Mouse (Mus musculus) kidney, adult 2 months (tissue): ENCODE data around the gene Primpol. TPM values are rescaled to one million over a fixed set of nuclear protein-coding genes. Genes with fewer than 3 reads are reported as not detected.
A peak's percentile ranks its signal among the peaks of the same experiment; 100 is the strongest.

Source experiments
- DNase-seq: peaks from one replicate; pipeline ENCODE4 v3.0.0; 2021
- H3K27ac ChIP-seq: fragments of 200-500 bp; 2 replicates; pipeline ENCODE4 v1.5.1; 2012; ENCODE audit warnings: low read depth, low read length, control low read depth, inconsistent platforms; ENCODE audit not compliant: insufficient read depth
- H3K27me3 ChIP-seq: fragments of 200-500 bp; replicated peaks from 2 replicates; pipeline ENCODE4 v1.6.1; 2012; ENCODE audit warnings: mild to moderate bottlenecking, moderate library complexity, low read length, inconsistent platforms; ENCODE audit not compliant: control insufficient read depth, insufficient read depth
- H3K36me3 ChIP-seq: fragments of 200-500 bp; 2 replicates; pipeline ENCODE4 v1.6.1; 2012; ENCODE audit warnings: mild to moderate bottlenecking, moderate library complexity, low read length, inconsistent platforms; ENCODE audit not compliant: control insufficient read depth, insufficient read depth
- H3K4me1 ChIP-seq: fragments of 200-500 bp; 2 replicates; pipeline ENCODE4 v1.6.1; 2011; ENCODE audit warnings: low read length; ENCODE audit not compliant: control insufficient read depth, insufficient read depth
- H3K4me3 ChIP-seq: fragments of 200-500 bp; 2 replicates; pipeline ENCODE4 v1.5.1; 2011; ENCODE audit warnings: mild to moderate bottlenecking, low read depth, low read length, control low read depth; ENCODE audit not compliant: insufficient read depth
- CTCF ChIP-seq: fragments of 200-500 bp; conservative IDR thresholded peaks from 2 replicates; pipeline ENCODE4 v1.5.1; 2011; ENCODE audit warnings: low read depth, mild to moderate bottlenecking, control low read depth, low read length, moderate library complexity, mixed read lengths; ENCODE audit not compliant: insufficient read depth, insufficient read length
- POLR2A ChIP-seq: fragments of 200-500 bp; IDR thresholded peaks from one replicate; pipeline ENCODE4 v1.6.1; 2011; ENCODE audit warnings: low read depth, low read length, control low read depth
- WGBS: fragments of 180-500 bp; shearing (Covaris S2); methylation state at CpG from one replicate; pipeline ENCODE4 v1.1.7; 2018; 5-methylcytosine and 5-hydroxymethylcytosine counted together
- polyA plus RNA-seq: library from polyadenylated mRNA; depleted of rRNA; stranded (reverse); fragments of >200 nt; gene quantifications from 2 replicates; pipeline ENCODE4 v1.2.3, GENCODE M21; 2012

The Primpol gene
- polyA plus RNA-seq, 1 experiment = 1.4 TPM

GRCm38 (mm10) chr8:46630932-46631331 lies 13.9 kb upstream of the Primpol start:
- H3K4me3 ChIP-seq = no peak overlapping the region
- 63% methylated on average over 4 of the region's 4 CpGs for WGBS
- H3K4me1 ChIP-seq = peaks cover 10% of the 10 kb centered on the region; the same call in 1 of the 2 replicates
- TF ChIP-seq POLR2A (no peak), CTCF (no peak)
- no peak overlapping the region for H3K27ac ChIP-seq
- peak; percentile 44 for DNase-seq
- H3K36me3 ChIP-seq = peaks cover 5% of the 10 kb centered on the region
- no peaks in the 10 kb centered on the region for H3K27me3 ChIP-seq

GRCm38 (mm10) chr8:46630422-46630821 lies 13.4 kb upstream of the Primpol start:
- peaks cover 5% of the 10 kb centered on the region for H3K36me3 ChIP-seq
- H3K27ac ChIP-seq = no peak overlapping the region
- no peaks in the 10 kb centered on the region for H3K27me3 ChIP-seq
- no peak overlapping the region for H3K4me3 ChIP-seq
- no peak for DNase-seq
- WGBS = 91% methylated on average over 3 of the region's 3 CpGs
- peaks cover 10% of the 10 kb centered on the region; the same call in 1 of the 2 replicates for H3K4me1 ChIP-seq
- no peak for TF ChIP-seq CTCF
- TF ChIP-seq POLR2A = no peak

- Histone ChIP-seq H3K27ac (no peak overlapping the region), H3K4me3 (no peak overlapping the region), H3K4me1 (peaks cover 10% of the 10 kb centered on the region; the same call in 1 of the 2 replicates), H3K36me3 (no peaks in the 10 kb centered on the region; the same call in 1 of the 2 replicates), H3K27me3 (no peaks in the 10 kb centered on the region)
- TF ChIP-seq POLR2A (no peak), CTCF (no peak)
- 90% methylated on average over 1 of the region's 1 CpGs for WGBS
- DNase-seq = no peak
Observed at GRCm38 (mm10) chr8:46628645-46629044, 11.6 kb upstream of the Primpol start.

- Histone ChIP-seq H3K36me3 (no peaks in the 10 kb centered on the region; the same call in 1 of the 2 replicates), H3K27ac (no peak overlapping the region), H3K4me1 (peaks cover 10% of the 10 kb centered on the region; the same call in 1 of the 2 replicates), H3K4me3 (no peak overlapping the region), H3K27me3 (no peaks in the 10 kb centered on the region)
- WGBS = 65% methylated on average over 7 of the region's 7 CpGs
- TF ChIP-seq POLR2A = no peak
- TF ChIP-seq CTCF = no peak
- DNase-seq = peak; percentile 46
Observed at GRCm38 (mm10) chr8:46627881-46628280, 10.9 kb upstream of the Primpol start.

- Histone ChIP-seq H3K4me3 (no peak overlapping the region), H3K27ac (no peak overlapping the region), H3K4me1 (peaks cover 10% of the 10 kb centered on the region; the same call in 1 of the 2 replicates), H3K27me3 (no peaks in the 10 kb centered on the region), H3K36me3 (no peaks in the 10 kb centered on the region)
- 95% methylated on average over 5 of the region's 5 CpGs for WGBS
- TF ChIP-seq POLR2A (no peak), CTCF (no peak)
- no peak for DNase-seq
Observed at GRCm38 (mm10) chr8:46626642-46627041, 9.6 kb upstream of the Primpol start.

- Histone ChIP-seq H3K36me3 (no peaks in the 10 kb centered on the region), H3K27me3 (no peaks in the 10 kb centered on the region), H3K27ac (no peak overlapping the region), H3K4me1 (peaks cover 10% of the 10 kb centered on the region; the same call in 1 of the 2 replicates), H3K4me3 (no peak overlapping the region)
- DNase-seq = no peak
- no peak for TF ChIP-seq POLR2A
- TF ChIP-seq CTCF = no peak
- 58% methylated on average over 1 of the region's 1 CpGs for WGBS
Observed at GRCm38 (mm10) chr8:46625166-46625565, 8.2 kb upstream of the Primpol start.

- H3K36me3 ChIP-seq = no peaks in the 10 kb centered on the region
- 74% methylated on average over 9 of the region's 9 CpGs for WGBS
- no peak for DNase-seq
- peaks cover 11% of the 10 kb centered on the region; the same call in 1 of the 2 replicates for H3K4me1 ChIP-seq
- no peak overlapping the region for H3K27ac ChIP-seq
- H3K27me3 ChIP-seq = no peaks in the 10 kb centered on the region
- no peak overlapping the region for H3K4me3 ChIP-seq
- TF ChIP-seq POLR2A (no peak), CTCF (no peak)
Observed at GRCm38 (mm10) chr8:46622446-46623270, 5.6 kb upstream of the Primpol start.
